Mouse (Mus musculus) olfactory bulb, adult 2 months (tissue): ENCODE data around the gene Zrsr2.

ENCODE experiments used
- CTCF ChIP-seq: fragments of 200-500 bp; IDR thresholded peaks from 2 replicates; pipeline ENCODE4 v1.5.1; 2012; ENCODE audit warnings: low read depth, mild to moderate bottlenecking, low read length, moderate library complexity; ENCODE audit not compliant: insufficient read depth
- POLR2A ChIP-seq: fragments of 200-500 bp; IDR thresholded peaks from 2 replicates; pipeline ENCODE4 v1.6.1; 2012; ENCODE audit warnings: mild to moderate bottlenecking, low read depth, low read length, moderate library complexity; ENCODE audit not compliant: insufficient read depth

DNA sequence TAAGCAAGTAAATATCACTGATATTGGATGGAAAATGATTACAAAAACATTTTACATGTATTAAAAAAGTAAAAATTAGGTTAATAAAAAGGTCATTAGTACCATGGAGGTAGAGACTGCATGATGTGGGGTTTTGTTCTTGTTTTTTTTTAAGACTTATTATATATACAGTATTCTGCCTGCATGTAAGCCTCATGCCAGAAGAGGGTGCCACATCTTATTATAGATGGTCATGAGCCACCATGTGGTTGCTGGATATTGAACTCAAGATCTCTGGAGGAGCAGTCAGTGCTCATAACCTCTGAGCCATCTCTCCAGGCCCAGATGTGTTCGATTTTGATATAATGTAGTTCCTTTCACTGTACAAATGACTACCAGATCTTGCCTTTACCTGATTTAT lies 41.4 kb upstream of the Zrsr2 start:
- no peak for TF ChIP-seq CTCF
- no peak for TF ChIP-seq POLR2A
